Mouse (Mus musculus): ENCODE data around the gene Atp8b4.

DNA sequence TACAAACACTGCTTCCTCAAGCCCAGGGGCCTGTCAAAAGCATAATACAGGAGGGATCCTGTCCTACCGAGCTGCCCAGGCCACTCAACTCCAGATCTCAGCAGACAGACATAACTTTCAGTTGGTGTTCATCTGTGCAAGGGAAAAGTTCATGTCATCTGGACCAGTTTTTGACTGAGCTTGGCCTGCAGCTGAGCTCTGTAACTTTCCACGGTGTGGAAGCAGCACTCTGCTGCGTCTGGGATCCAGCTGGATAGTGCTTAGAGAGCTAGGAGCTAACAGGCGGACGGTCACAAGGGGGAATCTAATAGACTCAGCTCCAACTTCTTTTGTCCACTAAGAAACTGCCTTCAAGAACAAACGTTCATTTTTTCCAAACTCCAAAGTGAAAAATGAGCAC lies 139.8 kb downstream of the Atp8b4 start:
- TF ChIP-seq POLR2A (IDR thresholded peaks at IDR 0.05; ENCODE audit: insufficient read depth, low read length), result no peak
- TF ChIP-seq CTCF (IDR thresholded peaks at IDR 0.05; ENCODE audit: low read depth, low read length), result no peak

All from ES-Bruce4 (cell line).